Mouse (Mus musculus) gastrocnemius, postnatal 25 days (tissue): ENCODE measurements around the gene Fosl1. TPM values are rescaled to one million over a fixed set of nuclear protein-coding genes. Genes with fewer than 3 reads are reported as not detected.

Experiments used
- DNase-seq: peaks from one replicate; pipeline ENCODE4 v3.0.0; 2022
- total RNA-seq, 2 experiments: library from RNA; stranded (reverse); gene quantifications; 1 replicate in 1 of 2; 2 replicates in 1 of 2; pipeline ENCODE4 v1.2.3; 2021

Gene Fosl1
- total RNA-seq, 2 experiments from 2014 or later = not detected

- peak; percentile 96 for DNase-seq
Observed at GRCm38 (mm10) chr19:5456922-5457745, 9.8 kb downstream of the Fosl1 start.

GRCm38 (mm10) chr19:5457746-5458442 is 10.5 kb downstream of the Fosl1 start, which contains the start of gene Ccdc85b:
Gene Ccdc85b (minus strand): TSS chr19:5457894.
- DNase-seq = no peak

DNA sequence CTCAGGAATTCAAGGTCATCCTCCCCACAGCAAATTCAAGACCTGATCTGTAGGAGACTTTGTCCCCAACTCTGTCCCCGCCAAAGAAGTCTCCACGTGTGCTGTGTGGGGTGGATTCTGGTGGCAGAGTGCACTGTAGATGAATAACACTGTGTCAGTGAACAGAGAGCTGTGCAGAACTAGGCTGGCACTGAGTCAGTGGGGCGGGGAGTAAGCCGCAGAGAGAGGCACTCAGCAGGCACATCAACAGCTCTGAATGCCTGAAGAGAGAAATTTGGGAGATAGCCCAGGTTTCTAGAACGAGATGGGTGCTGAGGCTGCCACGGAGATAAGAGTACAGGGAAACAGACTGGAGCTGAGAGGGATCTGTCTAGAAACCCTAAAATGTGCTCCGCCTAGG is 11.7 kb downstream of the Fosl1 start:
- DNase-seq = no peak

DNA sequence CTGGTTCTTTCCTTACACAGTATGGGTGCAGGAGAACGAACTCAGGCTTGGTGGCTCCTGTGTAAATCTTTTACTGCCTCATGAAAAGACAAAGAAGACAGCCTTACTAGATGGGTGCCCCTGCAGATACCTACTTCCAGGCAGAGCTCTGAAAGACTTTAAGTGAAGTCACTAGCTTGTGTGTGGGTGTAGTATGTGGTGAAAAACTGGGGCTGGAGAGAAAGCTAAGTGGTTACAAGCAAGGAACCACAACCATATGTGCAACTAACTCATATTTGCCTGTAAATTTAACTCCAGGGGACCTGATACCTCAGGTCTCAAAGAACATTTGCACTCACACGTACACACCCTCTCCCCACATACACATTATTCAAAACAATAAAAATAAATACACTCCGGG is 12.5 kb downstream of the Fosl1 start:
- no peak for DNase-seq

DNA sequence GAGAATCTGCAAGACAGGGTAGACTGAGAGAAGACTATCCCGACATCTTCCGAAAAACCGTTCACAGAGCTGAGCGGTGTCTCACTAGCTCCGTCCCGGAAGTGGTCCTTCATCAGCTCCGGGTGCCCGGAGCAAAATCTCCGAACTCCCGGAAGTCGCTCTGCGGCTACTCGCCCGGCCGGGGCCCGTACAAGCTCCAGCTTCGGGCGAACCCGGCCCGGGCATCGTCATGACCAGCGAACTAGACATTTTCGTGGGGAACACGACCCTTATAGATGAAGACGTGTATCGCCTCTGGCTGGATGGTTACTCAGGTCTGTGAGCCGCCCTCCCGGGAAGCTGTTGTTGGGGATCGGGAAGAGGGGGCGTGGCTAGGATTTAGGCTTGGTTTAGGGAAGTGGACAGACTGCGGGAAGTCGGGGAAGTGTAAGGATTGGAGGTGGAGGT is 13.1 kb downstream of the Fosl1 start, which contains the start of gene Fibp:
Gene Fibp (plus strand): TSS at position 151 of the 447 bp plus-strand sequence.
- DNase-seq = peak; percentile 81

DNA sequence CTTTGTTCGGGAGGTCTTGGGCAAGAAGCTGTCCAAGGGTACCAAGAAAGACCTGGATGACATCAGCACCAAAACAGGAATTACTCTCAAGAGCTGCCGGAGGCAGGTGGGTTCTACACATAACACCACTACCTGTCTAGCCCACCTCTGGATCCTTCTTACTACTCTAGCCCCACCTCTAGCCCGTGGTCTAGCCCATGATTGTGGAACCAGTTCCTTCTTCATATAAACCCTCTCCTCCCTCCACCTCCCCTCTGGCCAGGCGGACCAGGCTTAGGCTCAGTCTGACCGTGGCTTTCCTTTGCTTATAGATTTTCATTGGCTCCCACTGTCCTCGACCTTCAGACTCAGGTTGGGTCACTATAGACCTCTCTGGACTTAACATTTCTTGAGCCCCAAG is 14.1 kb downstream of the Fosl1 start:
- DNase-seq = no peak

GRCm38 (mm10) chr19:5463212-5463611 is 15.9 kb downstream of the Fosl1 start:
- DNase-seq = no peak

DNA sequence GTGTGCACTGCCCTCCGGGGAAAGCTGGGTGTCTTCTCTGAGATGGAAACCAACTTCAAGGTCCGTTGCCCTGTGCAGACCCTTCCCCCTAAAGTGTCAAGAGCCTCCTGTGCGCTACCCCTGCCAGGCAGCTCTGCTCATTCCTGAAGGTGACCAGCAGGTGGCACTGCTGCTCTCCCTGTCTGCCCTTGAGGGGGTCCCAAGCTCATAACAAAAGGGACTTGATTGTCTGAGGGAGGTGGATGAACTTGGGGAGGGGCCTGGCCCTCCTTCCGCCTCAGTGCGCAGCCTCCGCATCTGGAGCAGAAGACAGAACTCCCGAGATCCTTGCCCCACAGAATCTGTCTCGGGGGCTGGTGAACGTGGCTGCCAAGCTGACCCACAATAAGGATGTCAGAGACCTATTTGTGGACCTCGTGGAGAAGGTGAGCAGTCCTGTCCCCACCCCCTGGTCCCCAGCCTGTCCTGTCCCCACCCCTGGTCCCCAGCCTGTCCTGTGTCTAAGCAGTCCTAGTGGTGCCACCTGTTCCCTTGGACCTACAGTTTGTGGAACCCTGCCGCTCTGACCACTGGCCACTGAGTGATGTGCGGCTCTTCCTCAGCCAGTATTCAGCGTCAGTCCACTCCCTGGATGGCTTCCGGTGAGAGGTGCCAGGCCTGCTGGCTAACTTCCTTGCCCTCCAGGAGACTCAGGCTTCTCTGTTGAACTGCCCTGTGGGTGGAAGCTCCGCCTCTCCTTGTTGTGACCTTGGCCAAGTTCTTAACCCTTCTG is 16.6 kb downstream of the Fosl1 start:
- DNase-seq = no peak

GRCm38 (mm10) chr19:5465037-5465436 is 17.7 kb downstream of the Fosl1 start:
- DNase-seq = no peak

DNA sequence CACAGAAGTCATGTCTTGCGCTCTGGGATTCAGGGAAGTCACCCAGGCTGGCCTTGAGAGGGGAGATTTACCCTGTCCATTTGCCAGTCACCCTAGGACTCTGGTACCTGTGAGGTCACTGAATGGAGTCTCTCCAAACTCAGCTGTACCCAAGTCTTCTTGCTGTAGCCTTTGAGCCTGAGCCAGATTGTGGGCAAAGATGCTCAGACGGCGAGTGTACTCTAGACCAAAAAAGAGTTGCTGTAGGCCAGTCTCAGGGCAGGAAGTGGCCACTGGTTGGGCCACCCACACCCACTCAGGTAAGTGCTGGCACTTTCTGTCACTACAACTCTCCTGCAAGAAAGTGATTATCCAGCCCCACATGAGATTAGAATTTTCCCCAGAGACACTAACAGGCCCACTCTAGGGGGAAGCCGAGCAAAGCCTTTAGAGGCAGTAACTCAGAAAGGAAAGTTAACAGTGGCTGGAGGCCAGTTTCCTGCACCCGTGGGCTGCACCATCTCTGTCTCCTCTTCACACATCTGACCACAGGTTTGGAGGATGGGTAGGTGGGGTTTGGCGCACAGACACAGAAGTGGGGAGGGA is 19.7 kb downstream of the Fosl1 start:
- no peak for DNase-seq

- no peak for DNase-seq
Observed at GRCm38 (mm10) chr19:5468374-5468773, 21.0 kb downstream of the Fosl1 start, which contains the start of gene Ctsw. Gene Ctsw (minus strand): TSS chr19:5468507.

DNA sequence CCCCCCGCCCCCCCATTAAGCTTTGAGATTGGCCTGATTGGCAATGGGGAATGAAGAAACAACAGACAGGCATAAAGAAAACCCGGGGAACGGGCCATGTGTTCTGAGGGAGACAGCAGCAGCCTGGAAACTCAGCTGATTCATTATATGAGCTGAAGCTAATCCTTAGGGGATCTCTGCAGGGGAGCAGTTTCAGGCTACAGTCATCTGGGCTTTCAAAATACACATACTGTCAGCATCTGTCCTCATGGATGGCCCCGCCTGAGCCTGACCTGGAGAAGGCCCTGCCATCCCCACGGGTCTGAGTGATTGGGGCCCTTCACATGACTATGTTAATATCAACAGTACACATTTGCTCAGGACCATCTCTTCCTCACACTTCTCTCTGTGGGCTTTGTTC is 24.5 kb downstream of the Fosl1 start:
- no peak for DNase-seq

DNA sequence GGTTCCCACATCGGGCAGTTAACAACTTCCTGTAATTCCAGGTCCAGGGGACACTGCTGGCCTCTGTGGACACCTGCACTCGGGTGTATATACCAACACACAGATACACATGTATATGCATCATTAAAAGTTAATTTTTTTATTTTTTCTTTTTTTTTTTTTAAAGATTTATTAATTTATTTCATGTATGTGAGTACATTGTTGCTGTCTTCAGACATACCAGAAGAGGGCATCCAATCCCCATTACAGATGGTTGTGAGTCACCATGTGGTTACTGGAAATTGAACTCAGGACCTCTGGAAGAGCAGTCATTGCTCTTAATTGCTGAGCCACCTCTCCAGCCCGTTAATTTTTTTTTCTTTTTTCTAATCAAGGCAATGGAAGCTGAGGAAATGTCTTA is 25.5 kb downstream of the Fosl1 start:
- DNase-seq = no peak

DNA sequence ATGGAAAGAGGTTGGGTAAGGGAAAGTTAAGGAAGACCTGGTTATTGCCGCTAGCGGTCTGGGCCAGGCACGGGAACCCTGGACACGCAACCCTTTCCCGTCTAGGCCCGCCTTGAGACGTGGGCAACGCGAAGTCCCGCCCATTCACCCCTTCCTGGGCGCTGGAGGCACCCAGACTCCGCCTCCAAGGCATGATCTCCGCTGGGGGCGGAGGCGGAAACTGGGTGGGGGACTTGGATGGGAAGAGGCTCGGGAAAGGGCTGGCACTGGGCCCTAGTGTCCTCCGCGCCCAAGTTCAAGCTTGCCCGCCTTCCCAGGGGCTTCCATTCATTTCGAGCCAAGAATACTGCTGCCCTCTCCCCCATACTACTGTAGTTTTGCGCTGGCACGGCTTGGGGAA is 26.4 kb downstream of the Fosl1 start, which contains the start of gene Efemp2:
Gene Efemp2 (plus strand): TSS at position 235 of the 400 bp plus-strand sequence.
- peak; percentile 85 for DNase-seq

- peak; percentile 59 for DNase-seq
Observed at GRCm38 (mm10) chr19:5474281-5475068, 27.1 kb downstream of the Fosl1 start.

GRCm38 (mm10) chr19:5475069-5475714 is 27.8 kb downstream of the Fosl1 start:
- DNase-seq = no peak

DNA sequence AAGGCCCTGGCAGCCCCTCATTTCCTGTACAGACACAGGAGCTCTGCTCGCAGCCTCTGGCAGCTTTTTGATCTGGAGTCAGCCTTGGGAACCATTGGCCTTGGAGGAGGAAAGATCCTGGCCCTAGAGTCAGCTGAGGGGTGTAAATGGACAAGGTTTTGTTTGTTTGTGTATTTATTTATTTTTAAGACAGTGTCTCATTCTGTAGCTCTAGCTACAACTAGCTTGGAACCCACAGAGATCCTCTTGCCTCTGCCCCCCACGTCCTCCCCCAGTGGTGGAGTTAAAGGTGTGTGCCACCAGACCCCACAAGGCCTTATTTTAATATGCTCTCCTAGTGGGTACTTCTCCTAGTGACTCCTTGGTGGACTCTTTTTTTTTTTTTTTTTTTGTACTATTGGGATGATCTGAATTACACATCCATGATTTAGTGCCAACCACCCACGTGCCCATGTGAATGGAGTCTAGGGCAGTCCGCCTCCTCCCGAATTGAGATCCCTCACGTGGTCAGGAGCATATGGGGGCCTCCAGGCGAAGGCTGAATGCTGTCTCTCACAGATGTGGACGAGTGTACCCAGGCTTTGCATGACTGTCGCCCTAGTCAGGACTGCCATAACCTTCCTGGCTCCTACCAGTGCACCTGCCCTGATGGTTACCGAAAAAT is 29.8 kb downstream of the Fosl1 start:
- no peak for DNase-seq

DNA sequence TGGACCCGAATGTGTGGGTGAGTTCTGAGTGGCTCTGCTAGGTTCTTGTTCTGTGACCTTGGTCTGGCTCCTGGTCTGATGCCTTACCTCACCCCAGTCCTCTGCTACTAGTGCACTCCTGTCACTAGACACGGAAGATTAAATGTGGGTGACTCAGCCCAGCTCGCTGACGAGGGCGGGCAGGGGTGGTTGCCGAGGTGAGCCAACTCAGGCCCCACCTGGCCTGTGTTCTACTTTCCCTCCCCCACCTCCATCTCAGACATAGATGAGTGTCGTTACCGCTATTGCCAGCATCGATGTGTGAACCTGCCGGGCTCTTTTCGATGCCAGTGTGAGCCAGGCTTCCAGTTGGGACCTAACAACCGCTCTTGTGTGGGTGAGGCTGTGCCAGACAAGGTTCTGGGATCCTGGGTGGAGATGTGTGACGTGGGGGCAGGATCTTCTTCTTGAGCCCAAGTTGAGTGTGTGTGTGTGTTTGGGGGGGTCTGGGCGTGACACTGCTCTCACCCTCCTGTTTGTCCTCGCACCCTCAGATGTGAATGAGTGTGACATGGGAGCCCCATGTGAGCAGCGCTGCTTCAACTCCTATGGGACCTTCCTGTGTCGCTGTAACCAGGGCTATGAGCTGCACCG is 30.4 kb downstream of the Fosl1 start:
- no peak for DNase-seq

DNA sequence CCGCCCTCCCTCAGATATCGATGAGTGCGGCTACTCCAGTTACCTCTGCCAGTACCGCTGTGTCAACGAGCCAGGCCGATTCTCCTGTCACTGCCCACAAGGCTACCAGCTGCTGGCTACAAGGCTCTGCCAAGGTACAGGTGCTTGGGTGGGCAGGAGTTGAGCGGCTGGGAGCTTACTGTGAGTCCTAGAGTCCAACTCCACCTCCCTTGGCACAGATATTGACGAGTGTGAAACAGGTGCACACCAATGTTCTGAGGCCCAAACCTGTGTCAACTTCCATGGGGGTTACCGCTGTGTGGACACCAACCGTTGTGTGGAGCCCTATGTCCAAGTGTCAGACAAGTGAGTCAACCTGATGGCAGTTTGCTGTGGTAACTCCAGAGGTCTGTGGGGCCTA is 32.7 kb downstream of the Fosl1 start:
- no peak for DNase-seq

DNA sequence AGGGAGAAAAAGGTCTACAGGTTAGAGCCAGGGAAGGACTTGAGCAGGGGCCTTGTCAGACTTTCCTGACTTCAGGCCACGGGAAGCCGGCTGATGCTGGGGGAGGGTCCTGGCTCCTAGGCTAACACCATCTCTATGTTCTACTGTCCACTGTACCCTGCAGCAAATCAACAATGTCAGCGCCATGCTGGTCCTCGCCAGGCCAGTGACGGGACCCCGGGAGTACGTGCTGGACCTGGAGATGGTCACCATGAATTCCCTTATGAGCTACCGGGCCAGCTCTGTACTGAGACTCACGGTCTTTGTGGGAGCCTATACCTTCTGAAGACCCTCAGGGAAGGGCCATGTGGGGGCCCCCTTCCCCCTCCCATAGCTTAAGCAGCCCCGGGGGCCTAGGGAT is 34.1 kb downstream of the Fosl1 start:
- no peak for DNase-seq
